Mouse (Mus musculus) C2C12 (cell line): ENCODE results near the gene Sult1a1.

Experiments
- CEBPB ChIP-seq: IDR thresholded peaks from one replicate; pipeline ENCODE4 v1.6.1; 2011; ENCODE audit warnings: low read depth, mild to moderate bottlenecking, control low read depth, moderate library complexity
- CTCF ChIP-seq: IDR thresholded peaks from one replicate; pipeline ENCODE4 v1.5.1; 2011; ENCODE audit not compliant: control insufficient read depth, insufficient read depth, insufficient read length
- FOSL1 ChIP-seq: IDR thresholded peaks from one replicate; pipeline ENCODE4 v1.8.0; 2011; ENCODE audit warnings: mild to moderate bottlenecking, low read length; ENCODE audit not compliant: poor library complexity, insufficient read depth, severe bottlenecking
- MAX ChIP-seq: IDR thresholded peaks from one replicate; pipeline ENCODE4 v1.6.1; 2011; ENCODE audit warnings: mild to moderate bottlenecking, control low read depth
- MYOD1 ChIP-seq: IDR thresholded peaks from one replicate; pipeline ENCODE4 v1.6.1; 2011; ENCODE audit warnings: low read depth; ENCODE audit not compliant: control insufficient read depth, insufficient read length
- MYOG ChIP-seq: IDR thresholded peaks from one replicate; pipeline ENCODE4 v1.6.1; 2011; ENCODE audit not compliant: control insufficient read depth, insufficient read length; ENCODE audit errors: extremely low read depth
- USF1 ChIP-seq: IDR thresholded peaks from one replicate; pipeline ENCODE4 v1.6.1; 2011; ENCODE audit warnings: low read depth, mild to moderate bottlenecking, control low read depth, moderate library complexity

DNA sequence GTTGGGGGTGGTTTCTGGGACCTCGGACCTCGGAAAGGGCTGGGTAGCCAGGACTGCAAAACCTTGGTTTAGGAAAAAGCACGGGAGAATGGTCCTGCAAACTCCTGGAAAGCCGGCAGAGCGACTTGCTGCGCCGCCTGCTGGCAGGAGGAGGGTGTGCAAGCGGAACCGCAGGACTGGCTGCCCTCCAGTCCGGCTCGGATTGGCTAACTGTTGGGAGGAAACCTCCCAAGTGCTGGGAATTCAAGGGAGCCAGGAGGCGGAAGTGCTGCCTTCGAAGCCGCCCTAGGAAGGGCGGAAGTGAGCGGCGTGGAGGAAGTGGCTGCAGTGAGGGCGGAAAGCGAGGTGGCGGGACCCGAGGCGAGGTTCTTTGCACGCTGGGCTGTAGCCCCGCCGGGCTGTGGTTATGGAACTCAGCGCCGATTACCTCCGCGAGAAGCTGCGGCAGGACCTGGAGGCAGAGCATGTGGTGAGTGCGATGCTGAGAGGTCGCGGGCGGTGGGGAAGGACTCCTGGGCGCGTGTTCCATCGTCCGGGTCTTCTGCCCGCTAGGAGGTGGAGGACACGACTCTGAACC, 19.5 kb upstream of the Sult1a1 start, which contains the start of gene Slx1b:
- TF ChIP-seq CTCF, result peak; percentile 94
- TF ChIP-seq MYOG, result no peak
- no peak for TF ChIP-seq USF1
- TF ChIP-seq MAX, result peak; percentile 74
- TF ChIP-seq FOSL1, result no peak
- no peak for TF ChIP-seq MYOD1
- TF ChIP-seq CEBPB, result no peak
